Mouse (Mus musculus) gastrocnemius, postnatal 14 days (tissue): ENCODE results near the gene Abhd5. TPM values are rescaled to one million over a fixed set of nuclear protein-coding genes. Genes with fewer than 3 reads are reported as not detected.
A peak's percentile ranks its signal among the peaks of the same experiment; 100 is the strongest.

Experiments used
- DNase-seq: peaks from one replicate; pipeline ENCODE4 v3.0.0; 2021; ENCODE audit warnings: mixed read lengths
- intact Hi-C: fragments of 180-260 bp; cut with DNase I; formaldehyde crosslinking; loops from one replicate; pipeline ENCODE4 v1.15.1; 2025; ENCODE audit warnings: low total_unique reads
- total RNA-seq, 2 experiments: library from RNA; stranded (reverse); gene quantifications; 2 replicates each; pipeline ENCODE4 v1.2.3; 2021

Gene Abhd5
- total RNA-seq, 2 experiments from 2014 or later: 26.0 to 26.3 TPM

GRCm38 (mm10) chr9:122397156-122397555, 45.7 kb downstream of the Abhd5 start:
- no peak for DNase-seq
- intact Hi-C loops: no loop called here

GRCm38 (mm10) chr9:122398746-122399145, 47.3 kb downstream of the Abhd5 start:
- no peak for DNase-seq
- intact Hi-C loops: no loop called here

GRCm38 (mm10) chr9:122401239-122401638, 49.8 kb downstream of the Abhd5 start:
- no peak for DNase-seq
- intact Hi-C loops: no loop called here

GRCm38 (mm10) chr9:122410437-122411175, 59.2 kb downstream of the Abhd5 start:
- intact Hi-C loops: no loop called here
- no peak for DNase-seq

- intact Hi-C loops: no loop called here
- DNase-seq: no peak
Measured at GRCm38 (mm10) chr9:122414648-122415047, 63.2 kb downstream of the Abhd5 start.

GRCm38 (mm10) chr9:122415056-122415775, 63.8 kb downstream of the Abhd5 start:
- intact Hi-C loops: no loop called here
- no peak for DNase-seq

GRCm38 (mm10) chr9:122416617-122417016, 65.2 kb downstream of the Abhd5 start:
- intact Hi-C loops: no loop called here
- no peak for DNase-seq

GRCm38 (mm10) chr9:122420195-122420756, 68.9 kb downstream of the Abhd5 start:
- intact Hi-C loops: no loop called here
- no peak for DNase-seq

- DNase-seq: peak; percentile 76
- intact Hi-C loops: no loop called here
Measured at GRCm38 (mm10) chr9:122420772-122421764, 69.7 kb downstream of the Abhd5 start.

- intact Hi-C loops: no loop called here
- no peak for DNase-seq
Measured at GRCm38 (mm10) chr9:122421911-122422310, 70.5 kb downstream of the Abhd5 start.

GRCm38 (mm10) chr9:122422706-122423105, 71.3 kb downstream of the Abhd5 start:
- no peak for DNase-seq
- intact Hi-C loops: no loop called here

- intact Hi-C loops: no loop called here
- no peak for DNase-seq
Measured at GRCm38 (mm10) chr9:122423146-122423545, 71.7 kb downstream of the Abhd5 start.

GRCm38 (mm10) chr9:122424941-122425608, 73.7 kb downstream of the Abhd5 start:
- intact Hi-C loops: no loop called here
- peak; percentile 48 for DNase-seq

GRCm38 (mm10) chr9:122429058-122429649, 77.7 kb downstream of the Abhd5 start:
- intact Hi-C loops: no loop called here
- no peak for DNase-seq

- intact Hi-C loops: no loop called here
- no peak for DNase-seq
Measured at GRCm38 (mm10) chr9:122429685-122430084, 78.3 kb downstream of the Abhd5 start.
